Mouse (Mus musculus) liver, adult 2 months (tissue): Measurements from ENCODE around the gene Mcemp1. TPM values are rescaled to one million over a fixed set of nuclear protein-coding genes. Genes with fewer than 3 reads are reported as not detected.

ENCODE experiments used
- DNase-seq: peaks from one replicate; pipeline ENCODE4 v3.0.0-alpha.2; 2011; ENCODE audit warnings: low read depth, low spot score; ENCODE audit errors: extremely low read depth
- H3K27ac ChIP-seq: fragments of 200-500 bp; replicated peaks from 2 replicates; pipeline ENCODE4 v1.5.1; 2012; ENCODE audit warnings: low read depth, mild to moderate bottlenecking, control low read depth, inconsistent platforms, low read length; ENCODE audit not compliant: insufficient read depth
- H3K27me3 ChIP-seq: fragments of 200-500 bp; 2 replicates; pipeline ENCODE4 v1.6.1; 2012; ENCODE audit warnings: mild to moderate bottlenecking, moderate library complexity, low read length, inconsistent platforms; ENCODE audit not compliant: control insufficient read depth, insufficient read depth
- H3K36me3 ChIP-seq: fragments of 200-500 bp; 2 replicates; pipeline ENCODE4 v1.6.1; 2012; ENCODE audit warnings: low read length, inconsistent platforms; ENCODE audit not compliant: control insufficient read depth, insufficient read depth
- H3K4me1 ChIP-seq: fragments of 200-500 bp; 2 replicates; pipeline ENCODE4 v1.6.1; 2011; ENCODE audit warnings: low read length; ENCODE audit not compliant: control insufficient read depth, insufficient read depth
- H3K4me3 ChIP-seq: fragments of 200-500 bp; 2 replicates; pipeline ENCODE4 v1.5.1; 2011; ENCODE audit warnings: low read depth, mild to moderate bottlenecking, control low read depth, low read length, moderate library complexity; ENCODE audit not compliant: insufficient read depth
- H3K79me2 ChIP-seq: fragments of 200-500 bp; 2 replicates; pipeline ENCODE4 v1.6.1; 2012; ENCODE audit warnings: inconsistent platforms, mild to moderate bottlenecking, low read length, moderate library complexity; ENCODE audit not compliant: control insufficient read depth, insufficient read depth
- H3K9ac ChIP-seq: fragments of 200-500 bp; 2 replicates; pipeline ENCODE4 v1.6.1; 2012; ENCODE audit warnings: low read depth, mild to moderate bottlenecking, control low read depth, inconsistent platforms, low read length
- CTCF ChIP-seq: fragments of 200-500 bp; IDR thresholded peaks from 2 replicates; pipeline ENCODE4 v1.5.1; 2011; ENCODE audit warnings: low read depth, low read length, control low read depth
- POLR2A ChIP-seq: fragments of 200-500 bp; IDR thresholded peaks from 2 replicates; pipeline ENCODE4 v1.6.1; 2011; ENCODE audit warnings: low read length, control low read depth; ENCODE audit not compliant: insufficient read depth; ENCODE audit errors: extremely low read depth
- WGBS: fragments of 180-500 bp; shearing (Covaris S2); methylation state at CpG from one replicate; pipeline ENCODE4 v1.1.7; 2018; 5-methylcytosine and 5-hydroxymethylcytosine counted together
- polyA plus RNA-seq: library from polyadenylated mRNA; depleted of rRNA; stranded (reverse); fragments of >200 nt; gene quantifications from 2 replicates; pipeline ENCODE4 v1.2.3, GENCODE M21; 2012; rRNA removed
- total RNA-seq: library from RNA; depleted of rRNA; stranded (reverse); fragments of >200 nt; gene quantifications from 2 replicates; pipeline ENCODE4 v1.2.3, GENCODE M21; 2014; rRNA removed

Gene Mcemp1
- total and polyA plus RNA-seq, 2 experiments = 0.11 to 0.28 TPM

- H3K27ac ChIP-seq = peak overlapping the region; percentile 68
- 62% methylated on average over 12 of the region's 12 CpGs for WGBS
- DNase-seq = peak; percentile 36
- peaks cover 6% of the 10 kb centered on the region; the same call in 1 of the 2 replicates for H3K36me3 ChIP-seq
- TF ChIP-seq POLR2A = no peak
- H3K79me2 ChIP-seq = no peaks in the 10 kb centered on the region
- no peak overlapping the region for H3K4me3 ChIP-seq
- 0 out of 2 replicates have a peak, but pooled peaks cover 3% of the 10 kb centered on the region for H3K4me1 ChIP-seq
- H3K27me3 ChIP-seq = no peaks in the 10 kb centered on the region
- H3K9ac ChIP-seq = peak overlapping the region; percentile 22
Measured at GRCm38 (mm10) chr8:3717321-3717954, 51.9 kb downstream of the Mcemp1 start.

DNA sequence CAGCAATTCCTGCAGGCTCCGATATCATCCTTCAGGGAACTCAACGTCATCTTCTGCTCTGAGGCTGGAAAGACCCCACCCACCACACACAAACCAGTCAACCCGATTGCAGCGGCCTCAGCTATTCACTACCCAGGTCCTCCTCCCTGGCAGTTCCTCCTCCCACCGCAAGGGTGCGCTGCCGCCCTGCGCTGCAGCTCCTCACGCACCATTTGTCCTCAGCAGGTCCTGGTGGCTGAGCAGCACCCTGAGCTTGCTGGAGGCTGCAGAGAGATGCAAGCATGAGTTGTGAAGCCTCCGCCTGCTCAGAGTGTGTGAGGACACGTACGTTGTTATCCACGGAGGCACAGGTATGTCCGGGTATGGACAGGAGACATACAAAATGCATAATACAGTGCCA lies 53.0 kb downstream of the Mcemp1 start:
- TF ChIP-seq CTCF = peak; percentile 99
- TF ChIP-seq POLR2A = 0 out of 2 replicates have a peak, but pooled peaks have one; percentile 11
- DNase-seq = peak; percentile 29
- H3K79me2 ChIP-seq = no peaks in the 10 kb centered on the region
- peak overlapping the region; percentile 37 for H3K4me3 ChIP-seq
- H3K27me3 ChIP-seq = no peaks in the 10 kb centered on the region
- H3K36me3 ChIP-seq = peaks cover 6% of the 10 kb centered on the region; the same call in 1 of the 2 replicates
- peak overlapping the region; percentile 68 for H3K27ac ChIP-seq
- WGBS = 15% methylated on average over 14 of the region's 14 CpGs
- peak overlapping the region; percentile 40; the same call in 1 of the 2 replicates for H3K9ac ChIP-seq
- H3K4me1 ChIP-seq = 0 out of 2 replicates have a peak, but pooled peaks cover 3% of the 10 kb centered on the region

Other genes starting within 250 kb of the Mcemp1 start
- 23.0 and 27.8 TPM in 2 replicates for gene Pex11g, start 198.1 kb upstream of the Mcemp1 start, total RNA-seq
- 51.2 and 52.4 TPM in 2 replicates for gene Pex11g, start 198.1 kb upstream of the Mcemp1 start, polyA plus RNA-seq
- gene Tex45, start 194.9 kb upstream of the Mcemp1 start, total RNA-seq = 0.07 TPM in 1 of 2 replicates, not detected in the other
- gene Tex45, start 194.9 kb upstream of the Mcemp1 start, polyA plus RNA-seq = 0.28 TPM in 1 of 2 replicates, not detected in the other
- gene Zfp358, start 172.6 kb upstream of the Mcemp1 start, total RNA-seq = 2.7 and 4.4 TPM in 2 replicates
- gene Zfp358, start 172.6 kb upstream of the Mcemp1 start, polyA plus RNA-seq = 20.8 and 25.9 TPM in 2 replicates
- 38.1 and 44.2 TPM in 2 replicates for gene Mcoln1, start 165.3 kb upstream of the Mcemp1 start, total RNA-seq
- gene Mcoln1, start 165.3 kb upstream of the Mcemp1 start, polyA plus RNA-seq = 210 and 227 TPM in 2 replicates
- gene Pnpla6, start 150.4 kb upstream of the Mcemp1 start, total RNA-seq = 14.4 and 15.9 TPM in 2 replicates
- 25.8 and 36.5 TPM in 2 replicates for gene Pnpla6, start 150.4 kb upstream of the Mcemp1 start, polyA plus RNA-seq
- gene C330021F23Rik, start 97.8 kb upstream of the Mcemp1 start, total RNA-seq = 5.9 and 7.4 TPM in 2 replicates
- 9.0 and 10.0 TPM in 2 replicates for gene C330021F23Rik, start 97.8 kb upstream of the Mcemp1 start, polyA plus RNA-seq
- 4.1 and 6.5 TPM in 2 replicates for gene Camsap3, start 78.5 kb upstream of the Mcemp1 start, total RNA-seq
- 12.8 and 19.6 TPM in 2 replicates for gene Camsap3, start 78.5 kb upstream of the Mcemp1 start, polyA plus RNA-seq
- 14.9 and 15.2 TPM in 2 replicates for gene Xab2, start 44.4 kb upstream of the Mcemp1 start, total RNA-seq
- gene Xab2, start 44.4 kb upstream of the Mcemp1 start, polyA plus RNA-seq = 21.1 and 26.8 TPM in 2 replicates
- 26.1 and 28.1 TPM in 2 replicates for gene Pet100, start 44.2 kb upstream of the Mcemp1 start, total RNA-seq
- 12.2 and 12.8 TPM in 2 replicates for gene Pet100, start 44.2 kb upstream of the Mcemp1 start, polyA plus RNA-seq
- gene Pcp2, start 40.2 kb upstream of the Mcemp1 start, total RNA-seq = not detected in 2 replicates
- gene Pcp2, start 40.2 kb upstream of the Mcemp1 start, polyA plus RNA-seq = not detected in 2 replicates
- gene Stxbp2, start 34.8 kb upstream of the Mcemp1 start, total RNA-seq = 33.6 and 37.5 TPM in 2 replicates
- gene Stxbp2, start 34.8 kb upstream of the Mcemp1 start, polyA plus RNA-seq = 54.0 and 78.2 TPM in 2 replicates
- 0.09 and 0.54 TPM in 2 replicates for gene Retn, start 10.0 kb upstream of the Mcemp1 start, total RNA-seq
- gene Retn, start 10.0 kb upstream of the Mcemp1 start, polyA plus RNA-seq = not detected in 2 replicates
- 1.9 and 2.6 TPM in 2 replicates for gene Fcor, start 6.6 kb downstream of the Mcemp1 start, total RNA-seq
- gene Fcor, start 6.6 kb downstream of the Mcemp1 start, polyA plus RNA-seq = 1.1 and 5.7 TPM in 2 replicates
- 15.3 and 18.3 TPM in 2 replicates for gene Trappc5, start 10.5 kb downstream of the Mcemp1 start, total RNA-seq
- 22.5 and 25.0 TPM in 2 replicates for gene Trappc5, start 10.5 kb downstream of the Mcemp1 start, polyA plus RNA-seq
- 0.09 and 0.27 TPM in 2 replicates for gene Fcer2a, start 28.4 kb downstream of the Mcemp1 start, total RNA-seq
- 0.49 and 0.51 TPM in 2 replicates for gene Fcer2a, start 28.4 kb downstream of the Mcemp1 start, polyA plus RNA-seq
- gene Clec4g, start 54.9 kb downstream of the Mcemp1 start, total RNA-seq = 100 and 133 TPM in 2 replicates
- gene Clec4g, start 54.9 kb downstream of the Mcemp1 start, polyA plus RNA-seq = 48.9 and 57.7 TPM in 2 replicates
- gene Cd209a, start 83.2 kb downstream of the Mcemp1 start, total RNA-seq = 0.09 and 0.40 TPM in 2 replicates
- gene Cd209a, start 83.2 kb downstream of the Mcemp1 start, polyA plus RNA-seq = 0.28 and 0.41 TPM in 2 replicates
- gene Cd209e, start 188.6 kb downstream of the Mcemp1 start, total RNA-seq = not detected in 2 replicates
- gene Cd209e, start 188.6 kb downstream of the Mcemp1 start, polyA plus RNA-seq = not detected in 2 replicates
- gene Cd209d, start 212.8 kb downstream of the Mcemp1 start, total RNA-seq = not detected in 2 replicates
- gene Cd209d, start 212.8 kb downstream of the Mcemp1 start, polyA plus RNA-seq = not detected in 2 replicates